Mouse (Mus musculus) thymus, adult 2 months (tissue): ENCODE results near the gene Il25.
"Not testable (repeated sequence)": the region's sequence is repeated elsewhere in the genome, so short reads cannot be mapped to it uniquely, and the experiment has no call there.

Experiments used
- CTCF ChIP-seq: fragments of 200-500 bp; IDR thresholded peaks from 2 replicates; pipeline ENCODE4 v1.5.1; 2012; ENCODE audit warnings: mild to moderate bottlenecking, control low read depth, low read length, moderate library complexity, borderline replicate concordance; ENCODE audit not compliant: control insufficient read depth, poor library complexity, insufficient read depth; ENCODE audit errors: extremely low read depth
- POLR2A ChIP-seq: fragments of 200-500 bp; IDR thresholded peaks from 2 replicates; pipeline ENCODE4 v1.6.1; 2012; ENCODE audit warnings: mild to moderate bottlenecking, low read length, control low read depth, moderate library complexity; ENCODE audit not compliant: control insufficient read depth, poor library complexity, insufficient read depth; ENCODE audit errors: extremely low read depth

GRCm38 (mm10) chr14:54947008-54947407, 14.5 kb downstream of the Il25 start:
- not testable (repeated sequence) for TF ChIP-seq CTCF, POLR2A
